Mouse (Mus musculus): ENCODE results near the gene Kmt2c.

Gene Kmt2c

DNA sequence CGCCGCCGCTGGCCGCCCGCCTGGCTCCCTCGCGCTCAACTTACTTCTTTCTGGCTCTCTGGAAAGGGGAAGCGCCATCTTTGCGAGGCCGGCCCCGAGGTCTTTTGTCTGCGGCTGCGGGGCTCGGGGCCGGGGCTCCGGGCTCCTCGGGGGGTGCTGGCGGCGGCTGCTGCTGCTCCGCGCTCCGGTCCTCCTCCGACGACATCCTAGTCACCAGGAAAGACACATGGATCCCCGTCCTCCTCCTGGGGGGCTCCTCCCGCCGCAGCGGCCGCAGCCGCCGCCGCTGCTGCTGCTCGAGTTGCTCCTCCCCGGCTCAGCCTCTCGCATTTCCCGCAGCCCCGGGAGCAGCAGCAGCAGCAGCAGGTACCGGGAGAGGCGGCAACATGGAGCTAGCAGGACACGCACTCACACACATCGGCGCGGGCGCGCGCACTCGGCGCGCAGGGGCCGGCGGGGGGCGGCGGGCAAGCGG lies at the start of gene Kmt2c:
Kmt2c (minus strand) TSS at position 438 of the 475 bp plus-strand sequence.
- DNase-seq (ENCODE audit: low spot score in 2 of 2), result peak; percentile 53 to 64

DNA sequence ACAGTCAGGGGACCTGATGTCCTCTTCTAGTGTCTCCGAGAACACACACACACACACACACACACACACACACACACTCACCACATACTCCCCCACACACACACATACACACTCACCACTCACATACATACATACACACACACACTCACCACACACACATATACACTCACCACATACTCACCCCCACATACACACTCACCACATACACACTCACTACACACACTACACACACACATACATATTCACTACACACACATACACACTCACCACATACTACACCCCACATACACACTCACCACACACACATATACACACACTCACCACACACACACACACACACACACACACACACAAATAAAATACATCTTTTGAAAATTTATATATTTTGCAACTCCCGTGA lies 48.3 kb upstream of the Kmt2c start:
- DNase-seq (ENCODE audit: low spot score in 2 of 2), result no peak

DNA sequence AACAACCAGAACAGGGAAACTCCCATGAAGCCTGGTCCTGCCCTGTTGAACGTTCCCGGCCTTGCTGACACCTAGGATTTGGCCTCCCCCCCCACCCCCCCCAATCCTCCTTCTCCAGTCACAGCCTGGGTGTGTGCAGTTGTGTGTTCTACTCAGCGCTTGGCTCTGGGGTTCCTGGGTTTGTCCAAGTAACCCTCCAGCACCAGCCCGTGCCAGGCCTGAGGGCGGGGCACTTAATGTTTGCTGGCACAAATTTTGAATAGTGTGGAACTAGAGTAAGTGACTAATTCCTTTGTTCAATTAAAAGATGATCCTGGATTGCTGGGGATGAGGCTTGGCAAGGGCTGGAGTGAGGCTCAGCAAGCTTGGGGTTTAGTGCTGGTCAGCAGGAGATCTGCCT lies 46.0 kb upstream of the Kmt2c start:
- DNase-seq (ENCODE audit: low spot score in 2 of 2), result no peak

DNA sequence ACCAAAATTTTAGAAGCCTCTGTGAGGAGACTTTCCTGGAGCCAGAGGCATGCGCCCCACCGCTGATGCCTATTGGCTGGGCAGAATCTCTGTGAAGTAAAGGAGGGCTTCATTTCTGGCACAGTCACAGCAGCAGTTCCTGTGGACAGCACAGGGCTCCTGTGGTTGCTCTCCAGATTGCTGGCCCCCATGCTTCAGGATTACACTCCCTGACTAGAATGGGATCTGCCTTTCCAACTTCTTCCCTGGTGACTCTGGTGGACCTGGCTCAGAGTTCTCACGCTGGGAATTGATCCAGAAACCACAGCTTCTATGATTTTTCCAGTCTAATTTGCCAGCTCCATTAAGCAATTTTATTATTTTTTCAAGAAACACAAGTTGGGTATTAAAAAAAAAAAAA lies 45.5 kb upstream of the Kmt2c start:
- DNase-seq (ENCODE audit: low spot score in 2 of 2), result no peak

DNA sequence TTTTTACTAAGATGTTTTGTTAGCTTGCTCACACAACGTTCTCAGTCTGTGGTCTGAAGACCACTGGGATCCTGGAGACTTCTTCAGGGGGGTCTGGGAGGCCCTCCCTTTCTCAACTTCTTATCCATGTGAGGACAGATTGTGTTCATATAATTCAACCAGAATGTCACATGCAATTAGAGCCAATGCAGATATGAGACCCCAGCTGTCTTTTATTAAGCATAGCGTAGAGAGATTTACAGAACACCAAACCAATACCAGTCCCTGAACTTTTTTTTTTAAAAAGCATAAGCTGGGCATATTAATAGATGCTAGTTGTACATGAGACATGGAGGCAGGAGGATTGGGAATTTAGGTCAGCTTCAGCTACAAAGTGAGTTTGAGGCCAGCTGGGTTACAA lies 43.1 kb upstream of the Kmt2c start:
- no peak for DNase-seq (ENCODE audit: low spot score in 2 of 2)

DNA sequence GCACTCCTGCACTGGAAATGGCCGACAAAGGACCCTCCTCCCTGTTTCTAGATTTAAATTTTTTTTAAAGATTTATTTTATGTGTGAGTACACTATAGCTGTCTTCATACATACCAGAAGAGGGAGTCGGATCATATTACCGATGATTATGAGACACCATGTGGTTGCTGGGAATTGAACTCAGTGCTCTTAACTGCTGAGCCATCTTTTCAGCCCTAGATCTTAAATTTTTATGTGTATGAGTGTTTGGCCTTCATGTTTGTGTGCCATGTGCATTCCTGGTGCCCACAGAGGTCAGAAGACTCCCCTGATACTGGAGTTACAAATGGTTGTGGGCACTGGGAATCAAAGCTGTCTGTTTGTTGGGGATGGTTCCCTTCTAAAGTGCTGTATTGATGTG lies 42.3 kb upstream of the Kmt2c start:
- no peak for DNase-seq (ENCODE audit: low spot score in 2 of 2)

DNA sequence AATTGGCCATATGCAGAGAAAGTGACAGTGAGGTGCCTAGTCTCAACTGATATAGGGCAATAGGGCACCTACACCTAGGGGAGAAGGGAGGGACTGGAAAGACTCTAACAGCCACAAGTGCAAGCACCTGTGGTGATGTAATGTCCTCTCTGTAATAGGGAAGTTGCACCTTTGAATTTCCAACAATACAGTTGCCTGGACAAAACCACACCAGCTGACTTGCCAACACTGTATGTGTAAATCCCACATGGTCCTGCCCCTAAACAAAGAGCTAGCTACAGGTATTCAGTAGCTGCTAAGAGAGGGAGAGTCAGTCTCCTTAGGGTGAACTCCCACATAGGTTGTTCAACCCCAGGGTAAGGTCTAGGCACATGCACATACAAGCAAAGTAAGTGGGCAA lies 41.8 kb upstream of the Kmt2c start:
- no peak for DNase-seq (ENCODE audit: low spot score in 2 of 2)

DNA sequence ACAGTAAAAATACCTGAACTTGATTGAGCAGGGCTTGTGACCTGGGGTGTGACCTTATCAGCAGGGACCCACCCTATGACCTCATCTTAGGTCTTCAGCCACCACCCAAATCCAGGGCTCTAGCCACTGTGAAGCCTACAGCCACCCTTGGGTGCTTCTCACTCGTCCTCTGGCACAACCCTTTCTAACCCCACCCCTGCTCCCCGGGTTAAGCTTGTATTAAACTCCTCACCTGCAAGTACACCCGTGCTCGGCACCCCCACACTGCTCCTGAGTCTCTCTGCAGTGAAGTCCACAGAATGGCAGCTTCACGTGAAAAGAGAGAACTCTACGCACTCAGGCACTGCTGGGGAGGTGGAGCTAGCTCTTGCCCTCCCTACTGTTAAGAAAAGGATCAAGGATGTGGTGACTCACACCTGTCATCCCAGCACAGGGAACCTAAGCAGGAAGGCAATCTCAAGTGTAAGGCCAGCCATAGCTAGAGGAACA lies 38.4 kb upstream of the Kmt2c start:
- DNase-seq (ENCODE audit: low spot score in 2 of 2), result no peak

DNA sequence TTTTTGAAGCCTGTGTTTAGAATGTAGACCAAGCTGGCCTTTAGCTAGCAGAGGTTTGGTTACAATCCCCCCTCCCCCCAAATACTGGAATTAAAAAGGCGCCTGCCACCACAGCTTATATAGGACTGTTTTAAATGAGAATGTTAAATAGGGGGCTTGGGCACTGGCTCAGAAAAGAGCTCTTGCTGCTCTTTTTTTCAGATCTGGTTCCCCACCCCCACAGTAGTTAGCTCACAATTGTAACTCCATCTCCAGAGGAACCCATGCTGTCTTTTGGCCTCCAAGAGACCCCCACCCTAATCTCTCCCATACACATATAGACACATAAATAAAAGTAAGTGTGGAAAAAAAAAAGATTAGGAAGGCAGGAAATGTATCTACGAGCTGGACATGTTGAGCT lies 37.9 kb upstream of the Kmt2c start:
- DNase-seq (ENCODE audit: low spot score in 2 of 2), result no peak

DNA sequence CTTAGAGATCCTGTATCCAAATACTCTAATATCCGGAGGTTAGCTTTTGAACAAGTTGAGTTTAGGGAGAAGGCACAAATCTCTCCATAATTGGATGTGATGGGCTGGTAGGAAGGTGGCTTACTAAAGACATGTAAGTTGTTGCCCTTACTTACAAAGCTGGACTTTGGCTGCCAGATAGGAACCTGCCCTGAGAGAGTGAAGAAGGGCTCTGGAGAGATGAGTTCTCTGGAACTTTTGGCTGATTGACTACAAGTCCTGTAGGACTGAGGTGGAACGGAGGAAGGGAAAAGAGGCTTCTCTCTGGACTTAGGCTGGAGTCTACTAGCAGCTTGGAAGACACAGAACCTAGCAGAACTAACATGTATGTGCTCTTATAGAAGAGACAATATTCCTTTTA lies 37.0 kb upstream of the Kmt2c start:
- no peak for DNase-seq (ENCODE audit: low spot score in 2 of 2)

DNA sequence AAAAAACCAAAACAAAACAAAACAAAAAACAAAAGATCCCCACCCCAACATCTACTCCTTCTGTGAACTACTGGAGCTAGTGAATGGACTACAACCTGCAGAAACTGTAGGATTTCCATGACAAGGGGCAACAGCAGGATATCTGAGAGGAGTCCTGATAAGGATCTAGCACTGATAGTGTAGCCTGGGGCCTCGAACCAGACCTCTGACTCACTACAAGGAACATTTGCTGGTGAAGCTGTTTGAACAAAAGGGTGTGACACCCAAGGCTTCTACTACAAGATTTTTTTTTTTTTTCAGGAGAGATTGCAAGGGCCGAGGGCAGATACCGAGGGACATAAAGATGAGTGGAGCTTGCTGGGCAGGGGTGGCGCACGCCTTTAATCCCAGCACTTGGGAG lies 34.7 kb upstream of the Kmt2c start:
- DNase-seq (ENCODE audit: low spot score in 2 of 2), result no peak

DNA sequence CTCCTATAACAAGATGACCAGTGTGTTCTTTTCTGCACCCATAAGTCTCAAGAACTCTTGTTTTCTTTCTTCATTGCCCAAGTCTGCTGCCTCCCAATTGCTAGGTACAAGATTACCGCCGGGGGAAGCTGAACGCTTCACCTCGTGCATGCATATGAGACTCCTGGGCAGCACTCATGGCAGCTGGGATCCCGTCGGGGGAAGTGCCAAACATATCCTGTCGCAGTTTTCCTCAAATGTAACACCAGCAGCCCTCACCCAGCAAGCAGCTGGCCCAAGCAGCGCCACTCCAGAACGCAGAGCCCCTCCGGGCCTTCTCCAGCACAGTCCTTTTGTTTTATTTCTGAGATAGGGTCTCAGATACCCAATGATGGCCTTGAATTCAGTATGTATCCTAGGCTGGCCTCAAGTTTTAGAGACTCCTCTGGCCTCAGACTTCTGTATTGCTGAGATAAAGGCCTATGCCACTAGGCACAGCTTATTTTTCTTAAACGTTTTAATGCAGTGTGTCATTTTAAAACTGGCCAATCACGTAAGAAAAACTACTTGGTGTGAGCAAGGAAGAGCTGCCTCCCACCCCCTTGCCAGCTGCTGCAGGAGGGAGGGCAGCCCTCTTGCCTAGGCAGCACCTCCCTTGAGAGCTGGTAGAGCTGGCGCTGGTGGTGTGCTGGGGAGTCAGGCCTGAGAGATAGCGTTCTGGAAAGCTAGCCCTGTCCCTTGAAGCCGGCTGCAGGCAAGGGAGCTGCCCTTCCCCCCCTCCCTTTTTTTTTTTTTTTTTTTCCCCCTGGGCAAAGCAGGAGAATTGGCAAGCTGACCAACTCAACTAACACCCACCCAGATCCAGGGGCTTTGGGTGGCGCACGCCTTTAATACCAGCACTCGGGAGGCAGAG lies 33.9 kb upstream of the Kmt2c start:
- no peak for DNase-seq (ENCODE audit: low spot score in 2 of 2)

DNA sequence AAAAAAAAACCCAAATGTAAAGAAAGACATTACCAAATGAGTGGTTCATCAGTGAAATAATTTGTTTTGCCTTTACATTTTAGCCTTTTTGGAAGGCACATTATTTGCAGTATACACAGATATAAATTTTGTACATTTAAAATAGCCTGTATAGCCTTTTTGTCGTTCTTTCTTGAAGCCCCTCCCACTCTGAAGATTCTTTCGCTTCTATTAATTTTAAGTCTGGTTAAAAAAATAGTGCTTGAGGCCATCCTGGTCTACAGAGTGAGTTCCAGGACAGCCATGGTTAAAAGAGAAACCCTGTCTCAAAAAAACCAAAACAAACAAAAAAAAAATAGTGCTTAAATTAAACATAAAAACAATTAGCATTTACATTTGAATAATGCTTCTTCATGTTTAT lies 32.0 kb upstream of the Kmt2c start:
- DNase-seq (ENCODE audit: low spot score in 2 of 2), result no peak

DNA sequence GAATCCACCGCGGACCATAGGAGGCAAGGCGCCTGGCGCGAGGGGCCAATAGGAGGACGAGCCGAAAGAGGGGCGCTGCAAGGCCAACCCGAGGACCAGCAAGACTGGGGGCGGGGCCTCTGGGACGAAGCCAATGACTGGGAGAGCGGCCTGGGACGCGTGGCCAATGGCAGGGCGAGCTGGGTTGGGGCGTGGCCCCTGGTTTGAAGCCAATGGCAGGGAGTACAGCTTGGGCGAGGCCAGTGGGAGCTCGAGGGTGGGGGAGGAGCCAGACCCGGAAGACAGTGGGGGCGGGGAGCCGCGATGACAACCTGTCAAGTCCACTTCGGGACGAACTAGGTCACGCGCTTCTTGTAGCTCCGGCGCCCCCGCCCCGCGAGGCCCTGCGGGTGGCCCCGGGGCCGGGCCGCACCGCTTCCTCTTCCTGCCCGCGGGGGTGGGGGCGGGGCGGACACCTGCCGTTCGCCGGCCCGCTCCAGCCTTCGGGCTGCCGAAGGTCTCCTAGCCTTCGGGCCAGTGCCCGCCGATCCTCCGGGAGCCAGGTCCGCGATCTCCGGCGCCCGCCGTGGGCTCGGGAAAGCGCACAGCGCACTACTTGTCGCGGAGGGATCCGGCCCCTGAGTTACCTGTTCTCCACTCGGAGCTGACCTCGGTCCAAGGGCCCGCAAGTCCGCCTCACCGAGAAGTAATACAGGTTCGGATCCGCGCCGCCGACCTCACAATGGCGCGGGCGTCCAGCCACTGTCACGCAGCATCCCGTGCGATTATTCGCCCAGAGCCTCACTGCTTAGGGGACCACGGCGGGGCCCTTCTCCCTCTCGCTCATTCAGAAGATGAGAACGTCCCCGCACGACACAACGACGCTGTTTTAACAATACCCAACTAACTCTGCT lies 31.2 kb upstream of the Kmt2c start:
- peak; percentile 99 for DNase-seq (ENCODE audit: low spot score in 2 of 2)

DNA sequence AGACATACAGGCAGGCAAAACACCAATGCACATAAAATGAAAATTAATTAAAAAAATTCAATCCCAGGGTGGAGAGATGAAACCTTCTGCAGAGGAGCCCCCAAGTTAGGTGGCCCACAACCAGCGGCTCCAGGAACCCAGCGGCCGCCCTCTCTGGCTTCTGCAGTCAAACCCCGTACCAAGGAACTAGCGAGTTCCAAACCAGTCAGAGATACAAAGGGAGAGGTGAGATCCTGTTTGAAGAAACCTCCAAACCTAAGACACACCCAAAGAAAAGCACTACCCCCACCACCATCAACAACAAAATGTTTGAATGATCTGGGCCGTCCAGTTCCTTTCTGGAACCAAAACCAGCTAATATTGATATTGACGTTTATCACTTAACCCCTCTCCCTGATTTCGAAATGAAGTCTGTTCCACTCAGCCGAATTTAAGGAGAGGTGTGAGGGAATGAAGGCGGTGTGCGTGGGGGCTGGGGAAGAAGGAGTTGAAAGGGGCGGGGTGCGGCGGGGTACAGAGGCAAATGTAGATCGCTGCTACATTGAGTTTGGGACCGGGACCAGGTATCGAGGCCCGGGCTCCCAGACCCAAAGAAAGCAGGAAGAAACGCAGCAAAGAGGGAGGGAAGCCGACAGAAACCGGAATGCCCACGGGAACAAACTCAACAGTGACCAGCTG lies 30.4 kb upstream of the Kmt2c start:
- DNase-seq (ENCODE audit: low spot score in 2 of 2), result no peak

DNA sequence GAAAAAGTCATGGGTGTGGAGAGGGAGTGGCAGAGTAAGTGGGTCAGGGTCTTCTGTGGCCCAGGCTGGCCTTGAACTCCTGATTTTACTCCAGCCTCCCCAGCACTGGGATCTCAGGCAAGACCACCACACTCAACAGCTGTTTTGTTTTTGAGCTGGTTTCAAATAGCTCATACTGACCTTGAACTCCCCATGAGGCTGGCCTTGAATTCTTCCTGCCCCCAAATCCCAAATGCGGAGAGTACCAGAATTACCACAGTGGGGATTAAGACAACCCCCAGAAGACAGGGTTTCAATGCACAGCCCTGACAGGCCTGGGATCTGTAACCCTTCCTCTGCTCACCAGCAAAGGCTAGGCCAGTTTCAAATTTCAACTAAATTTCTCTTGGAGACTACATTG lies 29.4 kb upstream of the Kmt2c start:
- no peak for DNase-seq (ENCODE audit: low spot score in 2 of 2)

DNA sequence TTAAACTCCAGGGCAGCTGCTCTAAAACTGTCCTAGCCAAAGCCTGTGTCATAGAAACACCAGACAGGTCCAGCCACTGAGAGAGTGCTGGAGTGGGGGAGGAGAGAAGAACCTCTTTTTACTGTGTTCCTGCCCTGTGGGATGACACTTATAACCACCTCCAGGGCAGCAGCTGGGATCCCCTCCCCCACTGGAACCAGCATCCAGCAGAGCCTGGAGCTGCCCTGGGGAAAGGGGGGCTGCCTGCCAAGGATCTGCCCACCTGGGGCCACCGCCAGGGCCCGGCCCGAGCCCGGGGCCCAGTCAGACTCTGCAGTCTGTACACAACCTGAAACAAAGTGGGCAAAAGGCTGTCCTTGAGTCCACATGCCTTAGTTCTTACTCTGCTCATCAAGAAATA lies 28.3 kb upstream of the Kmt2c start:
- DNase-seq (ENCODE audit: low spot score in 2 of 2), result no peak

DNA sequence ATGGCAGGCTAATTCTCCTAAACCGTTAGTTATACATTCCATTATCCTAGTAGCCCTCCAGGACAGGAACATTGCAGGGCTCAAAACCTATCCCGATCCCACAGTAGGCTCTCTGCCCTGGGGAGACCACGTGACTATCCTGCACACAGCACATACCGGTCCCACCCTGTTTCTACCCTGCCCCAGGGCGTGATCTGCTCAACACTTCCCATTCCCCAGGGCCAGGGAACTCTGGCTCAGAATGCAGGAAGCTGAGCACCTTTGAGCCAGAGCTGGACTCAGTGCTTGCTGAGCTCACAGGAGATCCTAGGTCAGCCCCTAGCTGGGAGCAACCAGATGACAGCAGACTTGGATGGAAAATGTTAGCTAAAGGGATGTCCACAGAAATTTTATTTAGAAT lies 27.5 kb upstream of the Kmt2c start:
- no peak for DNase-seq (ENCODE audit: low spot score in 2 of 2)

DNA sequence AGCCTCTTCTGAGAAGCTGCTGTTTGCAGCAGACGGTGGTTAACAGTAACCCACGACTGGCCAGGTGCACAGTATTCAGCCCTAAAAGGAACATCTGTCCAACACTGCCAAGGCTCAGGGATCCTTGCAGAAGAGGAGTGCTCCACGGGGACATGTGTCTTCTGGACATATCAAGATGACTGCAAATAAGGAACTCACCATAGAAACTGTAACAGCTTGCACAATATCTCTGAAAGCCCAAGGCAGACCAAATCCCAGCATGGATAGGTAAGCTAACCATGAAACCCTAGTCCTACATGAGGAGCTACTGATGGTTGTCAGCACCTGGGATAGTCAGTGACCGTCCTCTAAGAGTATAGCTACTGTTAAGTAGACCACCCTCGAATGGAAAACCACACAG lies 22.9 kb upstream of the Kmt2c start:
- DNase-seq (ENCODE audit: low spot score in 2 of 2), result no peak

DNA sequence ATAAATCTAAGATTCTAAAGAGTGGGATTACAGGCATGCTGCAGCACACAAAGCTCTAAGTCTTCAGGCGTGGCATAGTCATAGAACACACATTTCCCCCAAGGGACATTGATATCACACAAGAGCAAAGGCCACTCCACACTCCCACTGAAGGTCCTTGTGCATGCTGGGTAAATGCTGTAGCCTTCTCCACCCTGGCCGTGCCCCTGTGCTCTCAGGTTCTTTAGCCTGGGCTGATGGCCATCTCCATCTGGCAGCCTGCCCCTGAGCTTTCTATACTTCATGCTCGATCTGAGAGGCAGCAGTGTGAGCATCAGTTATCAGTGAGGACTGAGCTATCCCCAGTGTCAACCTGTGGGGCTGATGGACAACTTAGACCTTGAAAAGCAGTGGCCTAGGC lies 21.2 kb upstream of the Kmt2c start:
- DNase-seq (ENCODE audit: low spot score in 2 of 2), result no peak

DNA sequence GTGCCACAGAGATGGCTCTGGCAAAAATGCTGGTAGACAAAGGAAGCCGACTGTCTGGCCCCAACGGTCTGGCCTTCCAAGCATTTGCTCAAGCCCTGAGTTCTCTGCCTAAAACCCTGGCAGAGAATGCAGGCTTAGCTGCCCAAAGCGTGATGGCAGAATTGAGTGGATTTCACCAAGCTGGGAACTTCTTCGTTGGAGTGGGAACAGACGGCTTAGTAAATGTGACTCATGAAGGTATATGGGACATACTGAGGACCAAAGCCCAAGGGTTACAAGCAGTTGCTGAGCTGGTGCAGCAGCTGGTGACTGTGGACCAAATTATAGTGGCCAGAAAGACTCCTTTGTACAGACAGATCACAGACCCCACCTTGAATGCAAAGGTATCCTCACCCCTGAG lies 19.0 kb upstream of the Kmt2c start:
- no peak for DNase-seq (ENCODE audit: low spot score in 2 of 2)

DNA sequence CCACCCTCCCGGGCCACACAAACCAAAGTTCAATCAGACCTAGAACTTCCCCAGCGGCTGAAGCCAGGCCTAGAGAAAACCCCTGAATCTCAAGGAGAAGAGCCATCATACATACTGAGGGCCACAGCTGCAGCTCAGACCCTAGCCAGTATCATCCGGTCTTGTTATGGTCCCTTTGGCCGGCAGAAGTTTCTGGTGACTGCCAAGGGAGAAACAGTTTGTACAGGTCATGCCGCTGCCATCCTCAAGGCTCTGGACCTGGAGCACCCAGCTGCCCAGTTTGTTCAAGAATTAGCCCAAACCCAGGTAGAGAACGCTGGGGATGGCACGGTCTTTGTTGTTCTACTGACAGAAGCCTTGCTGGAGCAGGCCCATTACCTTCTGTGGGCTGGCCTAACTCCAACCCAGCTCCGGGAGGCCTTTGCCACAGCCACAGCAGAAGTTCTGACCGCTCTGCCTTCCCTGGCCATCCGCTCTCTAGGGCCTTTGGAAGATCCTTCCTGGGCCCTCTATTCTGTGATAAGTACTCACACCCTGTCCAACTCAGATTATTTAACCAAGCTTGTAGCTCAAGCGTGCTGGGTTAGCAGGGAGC lies 17.8 kb upstream of the Kmt2c start:
- DNase-seq (ENCODE audit: low spot score in 2 of 2), result no peak

All from spleen, postnatal 14 days (tissue).